Mouse (Mus musculus) CD4-positive, CD25-positive, alpha-beta regulatory T cell (primary cell): ENCODE results near the gene Snrnp48. TPM values are rescaled to one million over a fixed set of nuclear protein-coding genes. Genes with fewer than 3 reads are reported as not detected.

Experiments
- polyA plus RNA-seq: library from polyadenylated mRNA; unstranded; fragments of 100-300 nt; shearing (Covaris generic); gene quantifications from one replicate; pipeline ENCODE4 v1.2.1, GENCODE M21; 2017

Snrnp48 gene
- polyA plus RNA-seq: 70.2 TPM

DNA sequence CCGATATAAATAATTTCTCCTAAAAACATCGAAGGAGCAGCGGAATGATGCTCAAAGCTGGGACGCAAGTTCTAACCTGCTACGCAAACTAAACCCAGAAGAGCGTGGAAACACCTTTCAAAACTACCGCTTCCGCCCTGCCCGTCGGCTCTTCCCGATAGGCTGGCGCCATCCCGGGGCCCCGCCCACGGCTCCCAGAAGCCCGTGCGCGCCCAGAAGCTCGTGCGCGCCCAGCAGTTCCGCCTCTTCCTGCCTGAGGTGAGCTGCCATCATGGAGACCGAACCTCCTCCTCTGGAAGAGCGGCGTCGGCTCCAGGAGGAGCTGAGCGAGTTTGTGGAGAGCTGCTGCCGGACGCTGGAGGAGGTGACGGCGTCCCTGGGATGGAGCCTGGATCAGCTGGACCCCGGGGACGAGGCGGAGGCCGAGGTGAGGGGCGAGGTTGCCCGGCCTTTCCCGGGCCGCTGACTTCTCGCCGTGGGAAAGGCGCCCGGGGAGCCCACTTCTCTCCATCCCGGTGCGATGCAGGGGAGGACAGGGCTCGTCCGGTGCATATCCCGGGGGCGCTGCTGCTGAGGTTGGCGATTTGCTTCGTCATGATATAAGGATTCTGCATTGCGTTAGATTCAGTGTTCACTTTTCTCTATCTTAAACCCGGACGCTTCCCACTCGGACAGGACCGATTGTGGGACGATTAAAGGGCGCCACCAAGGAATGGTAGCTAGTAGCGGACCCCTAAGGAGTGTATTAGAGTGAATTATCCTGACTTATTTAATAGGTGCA is at the start of gene Snrnp48:
Gene Snrnp48 (plus strand): TSS at position 237 of the 781 bp plus-strand sequence.

Other genes with a start within 250 kb of the Snrnp48 start
- gene Ssr1, start 210.7 kb upstream of the Snrnp48 start, polyA plus RNA-seq: 63.1 TPM
- gene Riok1, start 167.9 kb upstream of the Snrnp48 start, polyA plus RNA-seq: 94.2 TPM
- 1.2 TPM for gene Cage1, start 167.9 kb upstream of the Snrnp48 start, polyA plus RNA-seq
- 0.06 TPM for gene Dsp, start 53.6 kb upstream of the Snrnp48 start, polyA plus RNA-seq
- gene Bmp6, start 140.2 kb downstream of the Snrnp48 start, polyA plus RNA-seq: not detected